18 mouse cellular contexts compared by ENCODE assay signal in the genomic region with DNA sequence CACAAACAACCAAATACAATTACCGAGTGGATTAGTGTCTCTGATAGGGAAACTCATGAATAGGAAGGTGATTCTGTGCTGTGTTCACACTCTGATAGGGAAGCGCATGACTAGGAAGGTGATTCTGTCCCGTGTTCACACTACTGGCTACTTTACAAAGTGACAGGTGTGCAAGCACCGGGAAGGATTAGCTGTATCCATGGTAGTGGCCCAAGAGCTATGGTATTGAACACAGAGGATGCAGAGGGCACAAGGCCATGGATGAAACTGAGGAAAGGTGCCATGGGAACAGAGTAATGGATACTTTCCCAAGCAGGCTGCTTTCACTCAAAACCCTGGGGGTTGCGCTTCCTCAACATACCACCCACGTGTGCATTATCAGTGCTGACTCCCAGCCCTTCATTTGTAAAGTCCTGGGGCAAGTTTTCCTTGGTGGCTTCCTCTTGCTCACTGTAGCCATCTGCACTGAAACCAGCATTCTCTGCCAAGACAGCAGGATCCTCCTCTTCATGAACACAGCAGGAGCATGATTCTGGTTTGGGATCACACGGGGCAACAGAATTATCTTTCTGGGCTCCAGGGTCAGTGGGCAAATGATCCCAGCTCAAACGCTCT. TPM values are rescaled to one million over a fixed set of nuclear protein-coding genes. Genes with fewer than 3 reads are reported as not detected.
DNase-seq lines count a peak whose midpoint lies in the region; ATAC-seq lines count a peak whose summit lies in the region.
"Had no signal": no experiment of that assay in that cellular context is flagged by ENCODE, and none has a peak within 500 bp of the region (broad histone marks: within the 10 kb centered on the region; RNA-seq: fewer than 3 reads in every experiment).

No protein-coding gene starts in this region.

- H3K4me2 ChIP-seq in hindbrain, embryonic 16.5 days (ENCODE audit: low read length), result no peak overlapping the region
- no peak overlapping the region for H3K4me2 ChIP-seq in hindbrain, embryonic 12.5 days (replicated peaks)
- H3K4me2 ChIP-seq: heart, embryonic 12.5 days; liver, embryonic 15.5 days; stomach, embryonic 15.5 days had no signal

- ATAC-seq in hindbrain, embryonic 16.5 days, result peak; percentile 43; the same call in 1 of the 2 replicates
- no peak for ATAC-seq in hindbrain, embryonic 12.5 days (ENCODE audit: low FRiP score)
- ATAC-seq: activated CD4-positive, CD25-positive, alpha-beta regulatory T cell, adult 4 months; inflammation-experienced regulatory T-cells, adult 6 months; Patski had no signal

- H3K27me3 ChIP-seq in hindbrain, embryonic 16.5 days (replicated peaks; ENCODE audit: control insufficient read depth, insufficient read depth, low read length), result no peaks in the 10 kb centered on the region
- no peaks in the 10 kb centered on the region for H3K27me3 ChIP-seq in hindbrain, embryonic 12.5 days
- H3K27me3 ChIP-seq: heart, embryonic 12.5 days; liver, embryonic 15.5 days; Patski; stomach, embryonic 15.5 days had no signal

- H3K36me3 ChIP-seq in hindbrain, embryonic 16.5 days (ENCODE audit: control insufficient read depth, insufficient read depth, low read length), result peaks cover 7% of the 10 kb centered on the region
- H3K36me3 ChIP-seq in hindbrain, embryonic 12.5 days, result peaks cover 4% of the 10 kb centered on the region; the same call in 1 of the 2 replicates
- H3K36me3 ChIP-seq: heart, embryonic 12.5 days; liver, embryonic 15.5 days; stomach, embryonic 15.5 days had no signal

- H3K9me3 ChIP-seq in hindbrain, embryonic 16.5 days (ENCODE audit: control insufficient read depth, low read length), result no peaks in the 10 kb centered on the region
- H3K9me3 ChIP-seq in hindbrain, embryonic 12.5 days (replicated peaks), result no peaks in the 10 kb centered on the region
- H3K9me3 ChIP-seq: heart, embryonic 12.5 days; liver, embryonic 15.5 days; stomach, embryonic 15.5 days had no signal

- H3K4me1 ChIP-seq in hindbrain, embryonic 16.5 days (ENCODE audit: control insufficient read depth, insufficient read depth, low read depth, low read length), result no peaks in the 10 kb centered on the region
- no peaks in the 10 kb centered on the region for H3K4me1 ChIP-seq in hindbrain, embryonic 12.5 days
- H3K4me1 ChIP-seq: heart, embryonic 12.5 days; liver, embryonic 15.5 days; stomach, embryonic 15.5 days had no signal

- H3K4me3 ChIP-seq in hindbrain, embryonic 16.5 days (ENCODE audit: low read length), result no peak overlapping the region
- no peak overlapping the region for H3K4me3 ChIP-seq in hindbrain, embryonic 12.5 days
- H3K4me3 ChIP-seq: erythroblast, embryonic 14.5 days; heart, embryonic 12.5 days; liver, embryonic 15.5 days; stomach, embryonic 15.5 days had no signal

- H3K27ac ChIP-seq in hindbrain, embryonic 16.5 days (ENCODE audit: low read depth, low read length), result peak overlapping the region; percentile 54
- no peak overlapping the region for H3K27ac ChIP-seq in hindbrain, embryonic 12.5 days
- H3K27ac ChIP-seq: liver, embryonic 15.5 days; stomach, embryonic 15.5 days had no signal

- WGBS in hindbrain, embryonic 16.5 days, result 75% methylated on average over 8 of the region's 8 CpGs
- 84% methylated on average over 8 of the region's 8 CpGs for WGBS in hindbrain, embryonic 12.5 days

- no peak overlapping the region for H3K9ac ChIP-seq in hindbrain, embryonic 16.5 days (ENCODE audit: low read depth, low read length)
- no peak overlapping the region for H3K9ac ChIP-seq in hindbrain, embryonic 12.5 days
- H3K9ac ChIP-seq: heart, embryonic 12.5 days; liver, embryonic 15.5 days; stomach, embryonic 15.5 days had no signal

- DNase-seq in brain, adult 2 months (ENCODE audit: low read depth, low spot score), result peak; percentile 85
- peak; percentile 60 for DNase-seq in cerebellum, adult 11 months
- DNase-seq in cerebellum, postnatal 14 days, result peak; percentile 53 to 87
- DNase-seq in adrenal gland, postnatal 4 days (ENCODE audit: low spot score in 2 of 2), result no peak
- no peak for DNase-seq in adrenal gland, adult (ENCODE audit: inconsistent age in 2 of 2, low spot score in 1 of 2)
- DNase-seq: gastrocnemius, postnatal 36 days; kidney, adult 8-10 months; lung, postnatal 10 days; right cerebral cortex, postnatal 14 days had no signal

RNA-seq across cellular contexts. Expression of a gene that starts 44.9 kb away (rescaled TPM):
- 32.2 and 34.3 TPM in 2 replicates for polyA plus RNA-seq in hindbrain, embryonic 16.5 days (2015; fragmentation: Nextera tagmentation; extraction: Ambion mirVana)
- 21.9 and 23.5 TPM in 2 replicates for polyA plus RNA-seq in hindbrain, embryonic 12.5 days (2016; fragmentation: Nextera tagmentation; extraction: Ambion mirVana)
- total RNA-seq in adrenal gland, postnatal 4 days (2021), result 10 to 100 TPM; 24.6 to 28.1 TPM
- polyA plus RNA-seq: inflammation-experienced regulatory T-cells, adult 6 months had no signal

Comparison
In these comparisons a context has a peak if more than half of its experiments do, and no peak if none do; other contexts are left out.
1. DNase-seq: peak in brain, adult 2 months (single experiment), cerebellum, adult 11 months (single experiment) and cerebellum, postnatal 14 days (2 of 2); none in adrenal gland, postnatal 4 days (0 of 2) and adrenal gland, adult (0 of 2).